Mouse (Mus musculus) liver, embryonic 15.5 days (tissue): ENCODE measurements around the gene Mocs3. TPM values are rescaled to one million over a fixed set of nuclear protein-coding genes. Genes with fewer than 3 reads are reported as not detected.
A peak's percentile ranks its signal among the peaks of the same experiment; 100 is the strongest.

ENCODE experiments used
- ATAC-seq: fragments of 200-750 bp; cut with Nextera tagmentation; 2 replicates; pipeline ENCODE4 v1.8.0; 2017; ENCODE audit warnings: moderate number of reproducible peaks, mild to moderate bottlenecking, moderate library complexity; ENCODE audit not compliant: insufficient read depth
- H3K27ac ChIP-seq: fragments of 300-500 bp; sonication (generic); replicated peaks from 2 replicates; pipeline ENCODE4 v1.5.1; 2015; ENCODE audit warnings: mild to moderate bottlenecking, inconsistent platforms
- H3K27me3 ChIP-seq: fragments of 300-500 bp; sonication (generic); 2 replicates; pipeline ENCODE4 v1.6.1; 2015; ENCODE audit warnings: mild to moderate bottlenecking, inconsistent platforms
- H3K36me3 ChIP-seq: fragments of 300-500 bp; sonication (generic); replicated peaks from 2 replicates; pipeline ENCODE4 v1.6.1; 2015; ENCODE audit warnings: moderate library complexity, mild to moderate bottlenecking, inconsistent platforms
- H3K4me1 ChIP-seq: fragments of 300-500 bp; sonication (generic); replicated peaks from 2 replicates; pipeline ENCODE4 v1.6.1; 2015; ENCODE audit warnings: inconsistent platforms
- H3K4me2 ChIP-seq: fragments of 300-500 bp; sonication (generic); 2 replicates; pipeline ENCODE4 v1.6.1; 2015; ENCODE audit warnings: moderate library complexity, mild to moderate bottlenecking, inconsistent platforms
- H3K4me3 ChIP-seq: fragments of 300-500 bp; sonication (generic); replicated peaks from 2 replicates; pipeline ENCODE4 v1.5.1; 2015; ENCODE audit warnings: mild to moderate bottlenecking, inconsistent platforms
- H3K9ac ChIP-seq: fragments of 300-500 bp; sonication (generic); 2 replicates; pipeline ENCODE4 v1.6.1; 2015; ENCODE audit warnings: moderate library complexity, mild to moderate bottlenecking, inconsistent platforms
- H3K9me3 ChIP-seq: fragments of 300-500 bp; sonication (generic); replicated peaks from 2 replicates; pipeline ENCODE4 v1.6.1; 2016; ENCODE audit warnings: inconsistent platforms
- WGBS: fragments of 180-500 bp; shearing (Covaris S2); methylation state at CpG from one replicate; pipeline ENCODE4 v1.1.7; 2015; ENCODE audit warnings: mixed read lengths; ENCODE audit not compliant: insufficient replicate concordance; 5-methylcytosine and 5-hydroxymethylcytosine counted together
- polyA plus RNA-seq: library from polyadenylated mRNA; unstranded; fragments of >200 nt; fragmentation: Nextera tagmentation; extraction: Ambion mirVana; gene quantifications from 2 replicates; pipeline ENCODE4 v1.2.1, GENCODE M21; 2015

Mocs3 gene
- polyA plus RNA-seq, 1 experiment from 2014 or later, result 3.6 TPM

DNA sequence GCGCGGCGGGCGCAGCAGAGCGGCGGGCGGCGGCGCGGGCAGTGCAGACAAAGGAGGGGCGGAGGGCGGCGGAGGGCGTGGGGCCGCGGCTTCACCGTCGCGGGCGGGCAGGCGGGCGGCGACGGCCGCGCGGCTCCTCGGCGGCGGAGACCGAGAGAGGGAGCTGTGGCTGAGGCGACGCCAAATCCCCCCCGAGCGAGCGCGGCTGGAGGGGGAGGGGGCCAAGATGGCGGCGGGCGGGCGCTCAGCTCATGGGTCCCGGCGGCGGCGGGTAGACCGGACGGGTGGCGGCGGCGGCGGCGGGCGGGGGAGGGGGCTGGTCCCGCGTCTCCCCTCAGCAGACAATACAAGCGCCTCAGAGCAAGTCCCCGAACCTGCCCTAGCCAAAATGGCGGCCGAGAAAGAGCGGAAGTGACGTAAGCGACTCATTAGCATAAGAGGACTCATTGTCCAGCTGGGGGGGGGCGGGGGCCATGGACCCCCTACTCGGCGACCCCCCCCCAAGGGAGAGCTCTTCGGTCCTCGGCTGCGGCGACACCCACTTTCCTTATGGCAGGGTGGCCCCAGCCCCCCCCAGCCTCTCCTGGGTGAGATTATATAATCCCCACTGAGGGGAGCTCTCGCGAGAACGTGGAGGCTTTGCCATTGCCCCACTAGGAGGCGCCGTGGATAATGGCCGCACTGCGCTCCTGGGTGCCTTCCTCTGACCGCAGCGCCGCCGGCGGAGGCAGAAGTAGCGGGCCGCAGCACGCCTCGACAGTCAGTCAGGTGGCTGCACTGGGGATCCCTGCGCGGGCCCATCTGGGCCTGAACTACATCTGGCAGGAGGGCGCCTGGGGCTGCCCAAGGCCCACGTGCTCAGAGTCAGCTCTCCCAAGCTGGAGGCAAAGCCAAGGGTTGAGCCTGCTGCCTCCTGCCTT is 23.4 kb upstream of the Mocs3 start, which contains the start of gene Adnp:
Gene Adnp, minus strand, starts transcription at position 388 of the 920 bp plus-strand sequence.
- Histone ChIP-seq H3K27ac (peak within 1 kb of the TSS; percentile 93), H3K4me1 (peaks cover 44% of the 10 kb centered on the region), H3K36me3 (peaks cover 66% of the 10 kb centered on the region), H3K27me3 (no peaks in the 10 kb centered on the region), H3K9ac (peak within 1 kb of the TSS; percentile 96), H3K4me3 (peak within 1 kb of the TSS; percentile 98), H3K9me3 (no peaks in the 10 kb centered on the region), H3K4me2 (peak within 1 kb of the TSS; percentile 87)
- WGBS, result under 1% methylated on average over 72 of the region's 89 CpGs
- ATAC-seq, result peak; percentile 84

DNA sequence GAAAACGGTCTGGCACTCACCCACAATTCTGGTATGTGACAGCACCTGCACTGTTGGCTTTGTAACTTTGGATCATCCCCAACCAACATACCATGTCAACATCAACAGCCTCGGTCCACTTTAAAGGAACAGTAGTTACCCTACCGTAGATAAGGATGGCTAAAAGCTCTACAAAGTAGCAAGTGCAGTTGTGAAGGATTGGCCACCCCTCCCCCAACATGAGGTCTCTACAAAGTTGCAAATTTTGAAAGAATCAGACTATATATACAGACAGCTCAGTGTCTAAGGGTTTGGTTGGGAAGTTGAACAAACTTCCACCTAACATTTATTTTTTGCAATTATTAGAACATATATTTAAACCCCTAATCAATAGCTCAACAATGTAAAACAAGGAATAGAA is 22.5 kb upstream of the Mocs3 start:
- Histone ChIP-seq H3K4me2 (peak overlapping the region; percentile 87), H3K4me3 (no peak overlapping the region), H3K4me1 (peaks cover 39% of the 10 kb centered on the region), H3K9me3 (no peaks in the 10 kb centered on the region), H3K27ac (peak overlapping the region; percentile 93), H3K27me3 (no peaks in the 10 kb centered on the region), H3K36me3 (peaks cover 66% of the 10 kb centered on the region), H3K9ac (peak overlapping the region; percentile 96; the same call in 1 of the 2 replicates)
- WGBS, result 83% methylated on average over 3 of the region's 3 CpGs
- no peak for ATAC-seq

DNA sequence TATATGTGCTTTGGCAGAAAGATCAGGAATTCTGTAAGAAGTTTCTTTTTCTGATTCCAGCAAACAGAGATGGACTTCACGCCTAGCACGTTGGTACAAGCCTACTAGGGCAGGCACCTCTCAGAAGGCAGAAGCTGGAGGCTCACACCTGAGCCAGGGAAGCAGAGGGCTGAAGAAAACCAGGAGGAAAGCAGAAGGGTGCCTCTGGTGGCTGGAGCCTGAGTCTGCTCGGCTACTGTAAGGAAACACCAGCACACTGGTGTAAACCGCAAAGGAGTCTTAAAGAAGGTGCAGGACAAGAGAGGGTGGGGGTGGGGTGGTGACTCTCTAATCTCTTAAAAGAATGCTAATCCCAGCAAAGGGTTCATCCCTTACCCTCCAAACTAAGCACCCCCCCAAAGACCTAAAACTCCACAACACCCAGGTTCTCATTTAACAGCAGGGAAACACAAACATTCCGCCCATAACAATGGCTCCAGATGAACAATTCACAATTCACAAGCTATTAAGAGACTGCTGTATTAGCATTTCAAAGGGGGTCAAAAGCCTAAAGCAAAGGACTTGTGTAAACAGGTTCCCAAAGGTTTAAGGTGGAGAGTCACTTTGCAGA is 16.5 kb upstream of the Mocs3 start:
- H3K9ac ChIP-seq, result no peak overlapping the region
- H3K9me3 ChIP-seq, result no peaks in the 10 kb centered on the region
- no peaks in the 10 kb centered on the region for H3K4me1 ChIP-seq
- no peak overlapping the region for H3K27ac ChIP-seq
- H3K4me2 ChIP-seq, result no peak overlapping the region
- H3K36me3 ChIP-seq, result peaks cover 92% of the 10 kb centered on the region
- WGBS, result 66% methylated on average over 5 of the region's 5 CpGs
- H3K4me3 ChIP-seq, result no peak overlapping the region
- no peaks in the 10 kb centered on the region for H3K27me3 ChIP-seq
- ATAC-seq, result no peak

- Histone ChIP-seq H3K27ac (no peak overlapping the region), H3K4me2 (no peak overlapping the region), H3K4me3 (no peak overlapping the region), H3K9ac (no peak overlapping the region), H3K27me3 (no peaks in the 10 kb centered on the region), H3K4me1 (peaks cover 8% of the 10 kb centered on the region), H3K36me3 (peaks cover 83% of the 10 kb centered on the region), H3K9me3 (no peaks in the 10 kb centered on the region)
- WGBS, result 83% methylated on average over 6 of the region's 6 CpGs
- no peak for ATAC-seq
Measured at GRCm38 (mm10) chr2:168223326-168223725, 7.1 kb upstream of the Mocs3 start.

DNA sequence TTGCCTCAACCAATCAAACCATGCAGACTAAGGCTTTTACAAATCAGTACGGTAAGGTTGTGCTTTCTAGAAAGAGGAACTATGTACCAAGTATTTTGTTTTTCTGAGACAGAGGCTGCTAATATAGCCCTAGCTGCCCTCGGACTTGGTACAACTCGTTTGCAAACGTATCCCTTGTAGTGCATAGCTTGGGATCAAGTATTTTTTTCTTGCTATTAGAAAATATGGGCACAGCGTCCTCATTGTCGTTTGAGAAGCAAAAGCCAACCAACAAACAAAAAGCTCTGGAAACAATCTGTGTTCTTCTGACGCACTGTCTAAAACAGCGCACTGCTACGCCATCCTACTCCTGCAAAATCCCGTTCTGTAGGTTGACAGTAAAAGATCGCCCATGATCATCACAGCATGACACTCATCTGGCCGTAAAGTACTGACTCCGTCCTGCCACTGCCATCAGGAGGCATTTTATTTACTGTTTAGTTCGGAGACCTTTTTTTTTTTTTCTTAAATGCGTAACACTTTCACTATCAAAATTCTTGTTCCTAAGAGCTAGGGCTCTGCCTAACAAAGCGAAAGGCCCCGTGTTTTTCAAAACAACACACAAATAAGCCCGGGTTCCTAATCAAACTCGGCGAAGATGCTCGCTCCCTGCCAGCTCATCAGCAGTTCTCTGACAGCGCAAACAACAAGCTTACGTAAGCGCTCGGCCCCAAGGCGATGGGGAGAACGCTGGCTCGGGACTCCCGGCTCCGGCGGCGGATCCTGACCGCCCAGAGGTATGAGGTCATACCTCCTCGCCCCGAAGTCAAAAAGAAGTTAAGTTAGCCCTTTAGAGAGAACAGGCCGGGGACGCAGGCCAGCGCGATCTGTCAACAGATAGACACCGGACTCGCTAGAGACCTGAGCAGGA is 1.1 kb upstream of the Mocs3 start:
- peaks cover 42% of the 10 kb centered on the region for H3K4me1 ChIP-seq
- H3K9me3 ChIP-seq, result no peaks in the 10 kb centered on the region
- peak overlapping the region; percentile 95 for H3K9ac ChIP-seq
- peak overlapping the region; percentile 87 for H3K27ac ChIP-seq
- H3K4me2 ChIP-seq, result peak overlapping the region; percentile 99
- 10% methylated on average over 41 of the region's 41 CpGs for WGBS
- peak overlapping the region; percentile 100 for H3K4me3 ChIP-seq
- ATAC-seq, result peak; percentile 31; the same call in 1 of the 2 replicates
- H3K36me3 ChIP-seq, result peaks cover 47% of the 10 kb centered on the region
- no peaks in the 10 kb centered on the region for H3K27me3 ChIP-seq

DNA sequence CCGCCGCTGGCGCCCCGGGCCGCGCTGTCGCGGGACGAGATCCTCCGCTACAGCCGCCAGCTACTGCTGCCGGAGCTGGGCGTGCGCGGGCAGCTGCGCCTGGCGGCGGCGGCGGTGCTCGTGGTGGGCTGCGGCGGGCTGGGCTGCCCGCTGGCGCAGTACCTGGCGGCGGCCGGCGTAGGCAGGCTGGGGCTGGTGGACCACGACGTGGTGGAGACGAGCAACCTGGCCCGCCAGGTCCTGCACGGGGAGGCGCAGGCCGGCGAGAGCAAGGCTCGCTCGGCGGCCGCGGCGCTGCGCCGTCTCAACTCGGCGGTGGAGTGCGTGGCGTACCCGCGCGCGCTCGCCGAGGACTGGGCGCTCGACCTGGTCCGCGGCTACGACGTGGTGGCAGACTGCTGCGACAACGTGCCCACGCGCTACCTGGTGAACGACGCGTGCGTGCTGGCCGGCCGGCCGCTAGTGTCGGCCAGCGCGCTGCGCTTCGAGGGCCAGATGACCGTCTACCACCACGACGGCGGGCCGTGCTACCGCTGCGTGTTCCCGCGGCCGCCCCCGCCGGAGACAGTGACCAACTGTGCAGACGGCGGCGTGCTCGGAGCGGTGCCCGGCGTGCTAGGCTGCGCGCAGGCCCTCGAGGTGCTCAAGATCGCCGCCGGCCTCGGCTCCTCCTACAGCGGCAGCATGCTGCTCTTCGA is 500 bp downstream of the Mocs3 start:
- H3K9ac ChIP-seq, result peak overlapping the region; percentile 95
- H3K4me2 ChIP-seq, result peak overlapping the region; percentile 99
- no peaks in the 10 kb centered on the region for H3K27me3 ChIP-seq
- H3K4me1 ChIP-seq, result peaks cover 42% of the 10 kb centered on the region
- H3K27ac ChIP-seq, result peak overlapping the region; percentile 87
- peaks cover 32% of the 10 kb centered on the region for H3K36me3 ChIP-seq
- peak; percentile 67 for ATAC-seq
- WGBS, result 2% methylated on average over 105 of the region's 105 CpGs
- H3K9me3 ChIP-seq, result no peaks in the 10 kb centered on the region
- peak overlapping the region; percentile 100 for H3K4me3 ChIP-seq

- Histone ChIP-seq H3K4me1 (peaks cover 42% of the 10 kb centered on the region), H3K27ac (no peak overlapping the region), H3K4me3 (peak overlapping the region; percentile 100), H3K4me2 (peak overlapping the region; percentile 99), H3K9me3 (no peaks in the 10 kb centered on the region), H3K9ac (peak overlapping the region; percentile 95), H3K27me3 (no peaks in the 10 kb centered on the region), H3K36me3 (peaks cover 26% of the 10 kb centered on the region)
- 59% methylated on average over 33 of the region's 33 CpGs for WGBS
- no peak for ATAC-seq
Measured at GRCm38 (mm10) chr2:168231471-168231829, 1.0 kb downstream of the Mocs3 start.

GRCm38 (mm10) chr2:168233286-168233685 is 2.9 kb downstream of the Mocs3 start:
- peaks cover 35% of the 10 kb centered on the region for H3K4me1 ChIP-seq
- H3K27ac ChIP-seq, result no peak overlapping the region
- 77% methylated on average over 5 of the region's 5 CpGs for WGBS
- H3K27me3 ChIP-seq, result no peaks in the 10 kb centered on the region
- no peak overlapping the region for H3K9ac ChIP-seq
- H3K36me3 ChIP-seq, result peaks cover 18% of the 10 kb centered on the region
- no peak overlapping the region for H3K4me3 ChIP-seq
- no peaks in the 10 kb centered on the region for H3K9me3 ChIP-seq
- no peak for ATAC-seq
- H3K4me2 ChIP-seq, result no peak overlapping the region

DNA sequence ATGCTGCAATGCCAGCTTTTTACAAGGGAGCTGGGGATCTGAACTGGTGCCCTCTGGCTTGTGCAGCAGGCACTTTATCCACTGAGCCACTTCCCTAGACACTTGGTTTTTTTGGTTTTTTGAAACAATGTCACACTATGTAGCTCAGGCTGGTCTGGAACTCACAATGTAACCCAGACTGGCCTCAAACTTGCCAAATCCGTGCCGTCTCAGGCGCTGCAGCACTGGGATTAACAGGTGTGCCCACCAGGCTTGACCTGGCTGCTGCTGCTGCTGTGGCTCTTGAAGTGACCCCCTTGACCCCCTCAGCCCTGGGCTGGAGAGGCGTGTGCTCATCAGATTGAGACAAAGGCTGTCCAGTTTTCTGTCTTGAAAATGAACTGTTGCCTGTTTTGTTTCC is 7.9 kb downstream of the Mocs3 start:
- Histone ChIP-seq H3K4me2 (no peak overlapping the region), H3K4me1 (no peaks in the 10 kb centered on the region), H3K9me3 (no peaks in the 10 kb centered on the region), H3K4me3 (no peak overlapping the region), H3K27ac (no peak overlapping the region), H3K27me3 (peaks cover 4% of the 10 kb centered on the region; the same call in 1 of the 2 replicates), H3K9ac (no peak overlapping the region), H3K36me3 (0 out of 2 replicates have a peak, but pooled peaks cover 6% of the 10 kb centered on the region)
- 65% methylated on average over 4 of the region's 4 CpGs for WGBS
- ATAC-seq, result no peak

DNA sequence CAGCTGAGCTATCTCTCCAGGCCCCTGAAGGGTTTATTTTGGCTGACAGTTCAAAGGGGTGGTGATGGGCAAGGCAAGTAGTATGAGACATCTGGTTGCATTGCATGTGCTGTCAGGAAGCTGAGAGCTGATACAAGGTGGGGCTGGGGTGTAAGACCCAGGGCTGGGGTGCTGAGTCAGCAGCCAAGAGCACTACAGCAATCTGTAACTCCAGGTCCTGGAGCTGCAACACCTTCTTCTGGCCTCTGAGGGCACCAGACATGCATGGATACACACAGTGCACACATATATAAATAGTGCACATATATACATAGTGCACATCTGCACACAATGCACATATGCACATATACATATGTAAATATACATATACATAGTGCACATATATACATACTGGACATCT is 12.4 kb downstream of the Mocs3 start:
- no peaks in the 10 kb centered on the region for H3K4me1 ChIP-seq
- no peak overlapping the region for H3K27ac ChIP-seq
- H3K4me3 ChIP-seq, result no peak overlapping the region
- no peaks in the 10 kb centered on the region for H3K36me3 ChIP-seq
- H3K4me2 ChIP-seq, result no peak overlapping the region
- H3K27me3 ChIP-seq, result peaks cover 4% of the 10 kb centered on the region; the same call in 1 of the 2 replicates
- no peak overlapping the region for H3K9ac ChIP-seq
- ATAC-seq, result no peak
- no peaks in the 10 kb centered on the region for H3K9me3 ChIP-seq
